Mouse (Mus musculus) kidney, adult 2 months (tissue): ENCODE results near the gene Gm45799. TPM values are rescaled to one million over a fixed set of nuclear protein-coding genes. Genes with fewer than 3 reads are reported as not detected.

Source experiments
- DNase-seq: peaks from one replicate; pipeline ENCODE4 v3.0.0; 2021
- H3K27ac ChIP-seq: fragments of 200-500 bp; 2 replicates; pipeline ENCODE4 v1.5.1; 2012; ENCODE audit warnings: low read depth, low read length, control low read depth, inconsistent platforms; ENCODE audit not compliant: insufficient read depth
- H3K27me3 ChIP-seq: fragments of 200-500 bp; replicated peaks from 2 replicates; pipeline ENCODE4 v1.6.1; 2012; ENCODE audit warnings: mild to moderate bottlenecking, moderate library complexity, low read length, inconsistent platforms; ENCODE audit not compliant: control insufficient read depth, insufficient read depth
- H3K36me3 ChIP-seq: fragments of 200-500 bp; 2 replicates; pipeline ENCODE4 v1.6.1; 2012; ENCODE audit warnings: mild to moderate bottlenecking, moderate library complexity, low read length, inconsistent platforms; ENCODE audit not compliant: control insufficient read depth, insufficient read depth
- H3K4me1 ChIP-seq: fragments of 200-500 bp; 2 replicates; pipeline ENCODE4 v1.6.1; 2011; ENCODE audit warnings: low read length; ENCODE audit not compliant: control insufficient read depth, insufficient read depth
- H3K4me3 ChIP-seq: fragments of 200-500 bp; 2 replicates; pipeline ENCODE4 v1.5.1; 2011; ENCODE audit warnings: mild to moderate bottlenecking, low read depth, low read length, control low read depth; ENCODE audit not compliant: insufficient read depth
- CTCF ChIP-seq: fragments of 200-500 bp; conservative IDR thresholded peaks from 2 replicates; pipeline ENCODE4 v1.5.1; 2011; ENCODE audit warnings: low read depth, mild to moderate bottlenecking, control low read depth, low read length, moderate library complexity, mixed read lengths; ENCODE audit not compliant: insufficient read depth, insufficient read length
- POLR2A ChIP-seq: fragments of 200-500 bp; IDR thresholded peaks from one replicate; pipeline ENCODE4 v1.6.1; 2011; ENCODE audit warnings: low read depth, low read length, control low read depth
- WGBS: fragments of 180-500 bp; shearing (Covaris S2); methylation state at CpG from one replicate; pipeline ENCODE4 v1.1.7; 2018; 5-methylcytosine and 5-hydroxymethylcytosine counted together
- polyA plus RNA-seq: library from polyadenylated mRNA; depleted of rRNA; stranded (reverse); fragments of >200 nt; gene quantifications from 2 replicates; pipeline ENCODE4 v1.2.3, GENCODE M21; 2012

The Gm45799 gene
- polyA plus RNA-seq, 1 experiment, result 216 TPM

DNA sequence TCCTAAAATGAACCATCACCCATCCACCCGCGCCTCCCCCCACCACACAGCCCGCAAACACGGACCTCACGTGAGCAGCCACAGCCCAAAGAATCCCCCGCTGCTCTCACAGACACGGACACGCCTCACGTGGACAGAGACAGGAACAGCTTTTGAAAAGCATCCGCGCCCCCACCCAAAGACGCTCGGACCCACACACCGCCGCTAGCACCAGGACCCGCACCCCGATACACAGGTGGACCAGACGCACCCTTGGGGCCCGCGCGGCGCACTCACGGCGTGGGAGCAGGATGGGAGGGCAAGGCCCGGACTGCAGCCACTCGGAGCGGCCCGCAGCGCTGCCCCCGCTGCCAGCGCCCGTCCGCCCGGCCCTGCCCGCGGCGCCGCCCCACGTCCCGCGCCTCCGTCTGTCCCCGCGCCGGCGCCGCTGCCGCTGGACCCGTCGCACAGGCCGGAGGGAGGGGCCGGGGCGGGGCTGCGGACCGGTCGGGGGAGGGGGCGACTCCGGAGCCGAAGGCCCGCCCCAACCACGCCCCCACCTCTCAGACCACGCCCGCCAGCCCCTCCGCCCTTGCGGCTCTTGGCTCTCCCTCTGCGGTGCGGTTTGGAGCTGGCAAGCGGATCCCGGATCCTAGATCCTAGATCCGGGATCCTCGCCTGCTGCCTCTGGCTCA is 7.1 kb upstream of the Gm45799 start, which contains the start of gene Trim3:
Gene Trim3, minus strand, starts transcription at position 445 of the 674 bp plus-strand sequence.
- H3K4me3 ChIP-seq, result peak within 1 kb of the TSS; percentile 91
- WGBS, result under 1% methylated on average over 61 of the region's 71 CpGs
- no peak for TF ChIP-seq POLR2A
- no peaks in the 10 kb centered on the region for H3K27me3 ChIP-seq
- peaks cover 14% of the 10 kb centered on the region for H3K4me1 ChIP-seq
- DNase-seq, result peak; percentile 95
- no peaks in the 10 kb centered on the region for H3K36me3 ChIP-seq
- peak within 1 kb of the TSS; percentile 67 for H3K27ac ChIP-seq

DNA sequence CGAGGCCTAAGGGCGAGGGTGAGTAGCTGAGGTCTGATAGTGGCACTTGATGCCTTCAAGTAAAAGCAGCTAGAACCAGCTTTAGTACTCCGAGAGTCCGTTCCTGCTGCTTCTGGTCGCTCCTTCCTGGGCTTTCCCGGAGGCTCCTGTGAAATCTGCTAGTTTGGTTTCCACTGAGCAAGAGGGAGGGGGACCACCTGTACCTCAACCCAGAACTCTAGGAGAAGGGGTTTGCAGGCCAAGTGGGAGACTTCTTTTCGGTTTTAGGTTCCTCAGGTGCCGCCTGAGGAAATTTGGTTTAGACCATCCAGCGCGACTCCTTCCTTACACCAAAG is 6.6 kb upstream of the Gm45799 start:
- WGBS, result 5% methylated on average over 10 of the region's 10 CpGs
- Histone ChIP-seq H3K4me1 (peaks cover 11% of the 10 kb centered on the region), H3K36me3 (no peaks in the 10 kb centered on the region), H3K27me3 (no peaks in the 10 kb centered on the region), H3K27ac (peak overlapping the region; percentile 28), H3K4me3 (peak overlapping the region; percentile 56)
- TF ChIP-seq POLR2A (no peak), CTCF (no peak)
- DNase-seq, result no peak

DNA sequence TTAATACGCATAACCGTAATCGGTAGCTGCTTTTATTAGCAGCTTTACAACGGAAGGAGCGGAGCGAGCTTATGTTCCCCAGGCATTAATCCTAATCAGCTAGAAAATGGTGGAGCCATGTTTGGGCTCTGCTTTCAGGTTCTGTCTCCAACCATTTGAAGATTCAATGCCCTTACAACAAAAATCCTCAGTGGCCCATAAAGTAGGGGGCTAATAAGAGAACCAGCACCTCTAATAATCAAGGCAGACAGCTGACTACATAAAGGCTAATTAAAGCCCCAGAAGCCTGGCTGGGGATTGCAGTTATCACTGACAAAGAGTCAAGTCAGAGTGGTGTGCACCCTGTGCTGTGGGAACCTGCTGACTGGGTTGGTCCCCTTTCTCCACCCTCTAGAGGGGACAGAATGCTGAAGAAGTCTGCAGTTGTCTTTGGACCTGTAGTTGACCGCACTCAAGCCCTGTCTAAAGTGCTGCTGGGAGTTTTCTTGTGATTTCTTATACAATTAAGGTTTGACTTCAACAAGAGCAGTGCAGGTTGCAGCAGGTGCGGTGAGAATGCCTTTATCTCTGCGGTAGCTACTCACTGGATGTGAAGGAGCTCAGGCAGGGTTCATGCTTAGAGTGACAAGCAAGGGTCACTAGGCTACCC is 6.0 kb upstream of the Gm45799 start:
- TF ChIP-seq POLR2A, result no peak
- no peak for TF ChIP-seq CTCF
- H3K4me3 ChIP-seq, result no peak overlapping the region
- no peak overlapping the region for H3K27ac ChIP-seq
- H3K4me1 ChIP-seq, result peaks cover 6% of the 10 kb centered on the region; the same call in 1 of the 2 replicates
- no peak for DNase-seq
- no peaks in the 10 kb centered on the region for H3K27me3 ChIP-seq
- 66% methylated on average over 9 of the region's 9 CpGs for WGBS
- no peaks in the 10 kb centered on the region for H3K36me3 ChIP-seq

DNA sequence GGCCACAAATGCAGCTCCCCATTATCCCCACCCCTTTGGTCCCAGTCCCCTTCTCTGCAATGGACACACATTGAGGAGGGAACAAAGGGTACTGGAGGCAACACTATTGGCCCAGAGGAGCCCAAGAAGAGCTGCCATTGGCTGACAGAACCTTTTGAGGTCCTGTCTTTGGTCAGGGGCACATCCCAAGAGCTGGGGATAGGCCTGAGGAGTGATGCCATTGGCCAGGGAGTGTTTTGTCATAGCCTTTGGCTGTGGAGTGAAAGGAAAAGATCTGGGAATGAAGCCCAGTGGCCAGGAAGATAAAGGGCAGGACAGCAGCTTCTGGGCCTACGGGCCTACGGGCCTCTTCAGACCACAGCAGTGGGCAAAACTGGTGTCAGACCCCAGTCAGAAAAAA is 4.6 kb upstream of the Gm45799 start:
- Histone ChIP-seq H3K27ac (no peak overlapping the region), H3K4me1 (peaks cover 6% of the 10 kb centered on the region; the same call in 1 of the 2 replicates), H3K36me3 (no peaks in the 10 kb centered on the region), H3K27me3 (no peaks in the 10 kb centered on the region), H3K4me3 (no peak overlapping the region)
- TF ChIP-seq POLR2A, result no peak
- TF ChIP-seq CTCF, result no peak
- WGBS, result 95% methylated on average over 2 of the region's 2 CpGs
- no peak for DNase-seq

DNA sequence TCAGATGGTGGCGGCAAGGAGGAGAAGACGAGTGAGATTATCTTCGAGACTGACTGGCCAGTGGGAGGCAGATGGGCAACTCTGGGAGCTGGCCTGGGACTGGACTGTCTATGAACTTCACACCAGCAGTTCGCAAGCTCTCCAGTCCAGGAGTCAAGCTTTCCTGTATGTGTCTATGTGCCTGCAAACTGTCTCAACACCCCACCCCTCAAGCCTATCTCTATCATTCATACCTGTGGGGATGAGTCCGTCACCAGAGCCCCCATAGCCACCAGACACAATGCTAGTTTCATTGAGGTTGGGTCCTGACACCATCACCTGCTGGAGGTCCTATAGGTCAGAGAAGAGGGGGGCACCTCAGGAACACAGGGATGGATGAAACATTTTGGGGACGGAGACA is 1.6 kb upstream of the Gm45799 start:
- Histone ChIP-seq H3K27ac (no peak overlapping the region), H3K4me3 (no peak overlapping the region), H3K27me3 (no peaks in the 10 kb centered on the region), H3K36me3 (no peaks in the 10 kb centered on the region), H3K4me1 (no peaks in the 10 kb centered on the region; the same call in 1 of the 2 replicates)
- TF ChIP-seq CTCF (no peak), POLR2A (no peak)
- WGBS, result 94% methylated on average over 6 of the region's 6 CpGs
- no peak for DNase-seq

DNA sequence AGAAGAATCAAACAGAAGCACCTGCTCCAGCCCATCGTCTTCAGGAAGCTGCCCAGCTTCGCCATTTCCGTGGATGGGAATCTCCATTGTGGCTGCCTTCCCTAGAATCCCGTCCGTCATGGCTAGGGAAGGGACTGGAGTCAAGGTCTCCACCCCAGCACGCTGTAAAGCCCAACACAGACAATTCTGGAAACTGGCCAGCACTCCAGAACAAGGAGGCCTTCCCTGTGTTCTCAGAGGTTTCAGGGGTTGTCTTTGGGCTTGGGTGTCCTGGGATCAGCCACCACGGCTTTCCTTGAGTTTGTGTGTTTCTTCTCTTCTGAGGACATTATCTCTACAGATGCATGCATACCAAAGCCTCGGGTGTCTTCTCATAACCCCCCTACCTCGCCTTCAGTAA is 1.0 kb upstream of the Gm45799 start:
- Histone ChIP-seq H3K4me1 (no peaks in the 10 kb centered on the region; the same call in 1 of the 2 replicates), H3K27me3 (no peaks in the 10 kb centered on the region), H3K27ac (no peak overlapping the region), H3K4me3 (peak overlapping the region; percentile 82; the same call in 1 of the 2 replicates), H3K36me3 (no peaks in the 10 kb centered on the region)
- no peak for TF ChIP-seq CTCF
- DNase-seq, result no peak
- 41% methylated on average over 9 of the region's 9 CpGs for WGBS

DNA sequence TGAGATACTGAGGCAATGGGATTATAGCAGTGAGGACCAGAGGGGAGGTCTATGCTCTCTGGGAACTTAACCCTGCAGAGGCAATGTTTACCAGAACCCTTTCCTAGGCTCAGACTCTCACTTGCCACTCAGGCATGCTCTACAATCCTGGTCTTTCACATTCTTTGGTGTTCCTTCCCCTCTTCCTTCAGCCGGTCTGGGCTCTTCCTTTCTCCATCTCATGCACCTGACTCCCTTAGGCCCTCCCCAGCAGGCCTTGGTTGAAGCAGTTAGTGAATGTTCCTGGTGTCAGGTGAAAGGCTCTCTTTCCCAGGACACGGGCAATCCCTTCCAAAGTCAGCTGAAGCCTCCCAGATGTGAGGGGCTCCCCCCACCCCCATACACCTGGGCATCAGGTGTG is 596 bp upstream of the Gm45799 start, which contains the start of gene Timm10b:
Gene Timm10b, plus strand, starts transcription at position 301 of the 400 bp plus-strand sequence.
- no peak for DNase-seq
- TF ChIP-seq POLR2A, result no peak
- Histone ChIP-seq H3K36me3 (no peaks in the 10 kb centered on the region), H3K4me3 (peak within 1 kb of the TSS; percentile 94), H3K4me1 (no peaks in the 10 kb centered on the region; the same call in 1 of the 2 replicates), H3K27me3 (no peaks in the 10 kb centered on the region), H3K27ac (peak within 1 kb of the TSS; percentile 87)
- 0% methylated on average over 2 of the region's 2 CpGs for WGBS
